Mouse (Mus musculus) liver, embryonic 11.5 days (tissue): ENCODE measurements at regions not wholly inside any gene's neighbourhood (a gene's known extent, or its start where the extent isn't known, plus 50 kb on each side); places are given as distances from the start of the nearest gene placed in this dataset.

Source experiments
- ATAC-seq: fragments of 200-750 bp; cut with Nextera tagmentation; replicated peaks from 2 replicates; pipeline ENCODE4 v1.8.0; 2017; ENCODE audit warnings: moderate number of reproducible peaks, mild to moderate bottlenecking, moderate TSS enrichment, moderate library complexity; ENCODE audit not compliant: low FRiP score
- DNase-seq: peaks from one replicate; pipeline ENCODE4 v3.0.0-alpha.2; 2017; ENCODE audit warnings: low spot score
- H3K27ac ChIP-seq: fragments of 300-500 bp; sonication (generic); 2 replicates; pipeline ENCODE4 v1.5.1; 2014; ENCODE audit warnings: mild to moderate bottlenecking, low read depth, low read length, control low read depth
- H3K27me3 ChIP-seq: fragments of 300-500 bp; sonication (generic); replicated peaks from 2 replicates; pipeline ENCODE4 v1.6.1; 2014; ENCODE audit warnings: low read length, mixed read lengths; ENCODE audit not compliant: control insufficient read depth, insufficient read depth
- H3K36me3 ChIP-seq: fragments of 300-500 bp; sonication (generic); 2 replicates; pipeline ENCODE4 v1.6.1; 2014; ENCODE audit warnings: mild to moderate bottlenecking, low read length, moderate library complexity, mixed read lengths; ENCODE audit not compliant: control insufficient read depth, insufficient read depth
- H3K4me1 ChIP-seq: fragments of 300-500 bp; sonication (generic); replicated peaks from 2 replicates; pipeline ENCODE4 v1.6.1; 2014; ENCODE audit warnings: low read length, mixed read lengths; ENCODE audit not compliant: control insufficient read depth, insufficient read depth
- H3K4me2 ChIP-seq: fragments of 300-500 bp; sonication (generic); 2 replicates; pipeline ENCODE4 v1.6.1; 2014; ENCODE audit warnings: mild to moderate bottlenecking, control low read depth, moderate library complexity
- H3K4me3 ChIP-seq: fragments of 300-500 bp; sonication (generic); 2 replicates; pipeline ENCODE4 v1.5.1; 2014; ENCODE audit warnings: low read depth, low read length, control low read depth
- H3K9ac ChIP-seq: fragments of 300-500 bp; sonication (generic); 2 replicates; pipeline ENCODE4 v1.6.1; 2014; ENCODE audit warnings: low read depth, low read length, control low read depth
- H3K9me3 ChIP-seq: fragments of 300-500 bp; sonication (generic); 2 replicates; pipeline ENCODE4 v1.6.1; 2016; ENCODE audit warnings: low read length, inconsistent platforms, mixed read lengths; ENCODE audit not compliant: control insufficient read depth
- WGBS: fragments of 180-500 bp; shearing (Covaris S2); extraction: QIAGEN DNeasy Blood & Tissue Kit; methylation state at CpG from one replicate; pipeline ENCODE4 v1.1.7; 2014; 5-methylcytosine and 5-hydroxymethylcytosine counted together

DNA sequence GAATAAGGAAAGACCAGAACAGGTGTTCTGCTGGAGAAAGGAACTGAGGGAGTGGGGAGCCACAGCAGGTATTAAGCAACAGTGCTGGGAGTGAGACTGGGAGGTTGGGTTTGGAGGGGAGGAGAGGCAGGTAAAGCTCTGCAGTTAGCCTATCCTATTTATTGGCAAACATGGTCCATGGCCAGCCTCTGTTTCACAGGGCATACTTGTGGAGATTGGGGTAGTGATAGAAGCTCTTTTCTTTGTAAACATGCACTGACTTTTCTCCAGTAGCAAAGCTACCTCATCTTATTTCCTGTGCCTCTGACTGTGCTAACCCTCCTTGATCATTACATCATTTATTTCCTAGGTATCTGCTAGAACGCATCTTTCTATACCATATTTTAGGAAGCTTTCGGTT, 124.9 kb upstream of the Ndst4 start:
- no peak for DNase-seq
- H3K4me1 ChIP-seq: 0 out of 2 replicates have a peak, but pooled peaks cover 5% of the 10 kb centered on the region
- ATAC-seq: peak; percentile 44
- WGBS: 85% methylated on average over 2 of the region's 2 CpGs
- H3K27ac ChIP-seq: peak overlapping the region; percentile 56
- H3K9me3 ChIP-seq: no peaks in the 10 kb centered on the region
- H3K27me3 ChIP-seq: no peaks in the 10 kb centered on the region
- H3K9ac ChIP-seq: no peak overlapping the region
- no peak overlapping the region for H3K4me2 ChIP-seq
- H3K4me3 ChIP-seq: no peak overlapping the region
- H3K36me3 ChIP-seq: no peaks in the 10 kb centered on the region

DNA sequence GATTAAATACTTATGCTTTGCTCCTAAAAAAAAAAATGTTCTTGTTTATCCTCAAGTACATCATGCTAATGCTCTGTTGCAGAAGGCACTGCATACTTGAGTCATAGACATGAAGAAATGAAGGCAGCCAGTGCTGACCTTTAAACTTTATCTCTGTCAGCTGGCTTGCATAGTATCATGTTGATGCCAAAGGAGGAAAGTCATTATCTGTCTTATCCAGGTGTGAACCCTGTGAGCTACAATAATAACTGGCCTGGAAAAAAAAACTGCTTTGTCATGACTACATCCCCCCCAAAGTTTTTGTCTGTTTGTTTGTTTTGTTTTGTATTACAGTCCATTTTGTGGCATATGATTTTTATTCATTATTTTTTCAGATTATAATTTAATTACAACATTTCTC, 124.3 kb upstream of the Ndst4 start:
- Histone ChIP-seq H3K27me3 (no peaks in the 10 kb centered on the region), H3K4me3 (no peak overlapping the region), H3K4me1 (0 out of 2 replicates have a peak, but pooled peaks cover 7% of the 10 kb centered on the region), H3K9ac (no peak overlapping the region), H3K4me2 (no peak overlapping the region), H3K36me3 (no peaks in the 10 kb centered on the region), H3K27ac (no peak overlapping the region), H3K9me3 (no peaks in the 10 kb centered on the region)
- ATAC-seq: peak; percentile 91
- DNase-seq: no peak

DNA sequence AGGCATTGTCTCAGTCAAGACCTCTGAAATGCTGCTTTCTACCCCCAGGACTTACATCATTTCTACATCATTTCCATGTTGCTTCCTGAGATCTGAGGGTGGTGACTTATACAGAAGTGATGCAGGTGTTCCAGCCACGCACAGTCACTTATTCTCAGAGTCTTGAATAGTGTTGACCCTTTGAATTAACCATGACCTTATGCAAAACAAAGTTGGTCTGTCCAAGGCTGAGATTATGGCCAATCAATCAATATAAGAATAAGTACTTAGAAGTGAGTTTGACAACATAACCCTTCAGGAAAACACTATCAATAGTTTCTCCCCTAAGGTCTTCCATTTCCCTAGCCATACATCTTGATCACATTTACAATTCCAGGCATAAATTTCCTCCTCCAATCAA, 115.3 kb upstream of the Ndst4 start:
- 87% methylated on average over 1 of the region's 1 CpGs for WGBS
- ATAC-seq (no peak), DNase-seq (no peak)
- Histone ChIP-seq H3K27me3 (no peaks in the 10 kb centered on the region), H3K27ac (no peak overlapping the region), H3K4me1 (0 out of 2 replicates have a peak, but pooled peaks cover 3% of the 10 kb centered on the region), H3K36me3 (no peaks in the 10 kb centered on the region), H3K9ac (no peak overlapping the region), H3K4me3 (no peak overlapping the region), H3K9me3 (no peaks in the 10 kb centered on the region), H3K4me2 (no peak overlapping the region)

- no peaks in the 10 kb centered on the region for H3K9me3 ChIP-seq
- no peak overlapping the region for H3K4me3 ChIP-seq
- 0 out of 2 replicates have a peak, but pooled peaks cover 2% of the 10 kb centered on the region for H3K4me1 ChIP-seq
- H3K9ac ChIP-seq: no peak overlapping the region
- H3K27ac ChIP-seq: no peak overlapping the region
- DNase-seq (no peak), ATAC-seq (no peak)
- no peaks in the 10 kb centered on the region for H3K27me3 ChIP-seq
- H3K36me3 ChIP-seq: no peaks in the 10 kb centered on the region
- WGBS: 79% methylated on average over 3 of the region's 3 CpGs
- H3K4me2 ChIP-seq: no peak overlapping the region
Measured at GRCm38 (mm10) chr3:125289355-125289933, 114.4 kb upstream of the Ndst4 start.

- WGBS: 68% methylated on average over 1 of the region's 1 CpGs
- peak; percentile 83 for ATAC-seq
Measured at GRCm38 (mm10) chr3:125306675-125307074, 97.2 kb upstream of the Ndst4 start.

DNA sequence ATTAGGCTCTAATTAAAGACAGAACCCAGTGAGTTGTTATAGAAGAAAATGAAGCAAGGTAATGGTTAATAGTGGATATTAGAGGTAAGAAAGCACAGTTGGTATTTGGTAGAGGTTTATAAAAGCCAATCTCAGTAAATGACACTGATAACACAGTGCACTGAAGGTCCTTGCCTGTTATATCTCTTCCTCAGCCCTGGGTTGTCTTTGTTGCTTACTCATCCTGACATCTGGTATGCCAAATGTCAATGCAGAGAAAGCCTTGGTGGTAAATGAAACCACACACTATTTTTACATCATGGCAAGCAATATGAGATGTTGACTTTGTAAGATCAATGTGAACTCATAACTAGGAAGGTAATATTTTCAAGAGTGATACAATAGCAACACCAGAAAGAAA, 76.8 kb upstream of the Ndst4 start:
- H3K4me3 ChIP-seq: no peak overlapping the region
- ATAC-seq: no peak
- no peak for DNase-seq
- no peak overlapping the region for H3K9ac ChIP-seq
- no peaks in the 10 kb centered on the region for H3K36me3 ChIP-seq
- H3K4me2 ChIP-seq: no peak overlapping the region
- no peaks in the 10 kb centered on the region for H3K27me3 ChIP-seq
- no peak overlapping the region for H3K27ac ChIP-seq
- H3K4me1 ChIP-seq: no peaks in the 10 kb centered on the region
- H3K9me3 ChIP-seq: no peaks in the 10 kb centered on the region

More at GRCm38 (mm10) chr3:125306675-125307074, 97.2 kb upstream of the Ndst4 start:
- H3K9ac ChIP-seq: no peak overlapping the region
- no peak overlapping the region for H3K27ac ChIP-seq
- H3K36me3 ChIP-seq: no peaks in the 10 kb centered on the region
- no peaks in the 10 kb centered on the region for H3K9me3 ChIP-seq
- H3K27me3 ChIP-seq: no peaks in the 10 kb centered on the region
- H3K4me3 ChIP-seq: no peak overlapping the region
- H3K4me1 ChIP-seq: no peaks in the 10 kb centered on the region
- H3K4me2 ChIP-seq: no peak overlapping the region
- DNase-seq: no peak

DNA sequence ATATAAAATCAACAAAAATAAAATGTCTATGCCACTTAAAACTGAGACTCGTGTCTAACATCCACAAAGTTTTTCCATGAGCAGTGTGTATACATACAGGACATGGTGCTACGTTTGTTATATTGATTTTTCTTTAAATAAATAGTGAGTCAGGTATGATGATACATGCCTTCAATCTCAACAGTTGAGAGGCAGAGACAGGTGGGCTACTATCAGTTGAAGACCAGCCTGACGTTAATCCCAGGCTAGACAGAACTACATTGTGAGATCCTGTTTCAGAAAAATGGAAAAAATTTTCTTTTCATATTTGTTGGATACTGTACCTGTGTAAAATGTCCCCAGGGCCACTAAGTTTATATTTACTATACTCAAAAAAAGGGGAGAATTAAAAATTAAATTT, 66.5 kb upstream of the Ndst4 start:
- ATAC-seq (no peak), DNase-seq (no peak)
- Histone ChIP-seq H3K9ac (no peak overlapping the region), H3K4me2 (no peak overlapping the region), H3K4me1 (no peaks in the 10 kb centered on the region), H3K4me3 (no peak overlapping the region), H3K36me3 (no peaks in the 10 kb centered on the region), H3K9me3 (no peaks in the 10 kb centered on the region), H3K27ac (no peak overlapping the region), H3K27me3 (no peaks in the 10 kb centered on the region)
- 57% methylated on average over 3 of the region's 3 CpGs for WGBS

- Histone ChIP-seq H3K9ac (no peak overlapping the region), H3K4me2 (peak overlapping the region; percentile 31; the same call in 1 of the 2 replicates), H3K4me3 (no peak overlapping the region), H3K27ac (no peak overlapping the region), H3K36me3 (no peaks in the 10 kb centered on the region), H3K9me3 (no peaks in the 10 kb centered on the region), H3K4me1 (no peaks in the 10 kb centered on the region), H3K27me3 (no peaks in the 10 kb centered on the region)
- DNase-seq: no peak
- peak; percentile 53 for ATAC-seq
- WGBS: 16% methylated on average over 6 of the region's 6 CpGs
Measured at GRCm38 (mm10) chr3:125338178-125338692, 65.6 kb upstream of the Ndst4 start.
